Mouse (Mus musculus) spleen, embryonic (tissue): ENCODE measurements around the gene Adat2.

ENCODE experiments used
- CTCF ChIA-PET: fragments of 350-600 bp; sonication (Branson Sonifier 250); formaldehyde crosslinking; loops from one replicate; lab custom pipeline; 2022; lab: Charles Lee

Adat2 gene

GRCm38 (mm10) chr10:13552646-13553497, at the start of gene Adat2, which contains the start of gene Pex3:
TSS of gene Adat2 (plus strand) at chr10:13552894.
TSS of gene Pex3 (minus strand) at chr10:13553142.
- CTCF ChIA-PET, result interaction anchor here (0.6 kb wide), 1 partner anchor 463 kb away, joined by 3 read pairs; no protein-coding TSS in a partner anchor

- CTCF ChIA-PET, result no interaction called here
These were observed 30.8 kb upstream of the Adat2 start for GRCm38 (mm10) chr10:13521857-13522256.

DNA sequence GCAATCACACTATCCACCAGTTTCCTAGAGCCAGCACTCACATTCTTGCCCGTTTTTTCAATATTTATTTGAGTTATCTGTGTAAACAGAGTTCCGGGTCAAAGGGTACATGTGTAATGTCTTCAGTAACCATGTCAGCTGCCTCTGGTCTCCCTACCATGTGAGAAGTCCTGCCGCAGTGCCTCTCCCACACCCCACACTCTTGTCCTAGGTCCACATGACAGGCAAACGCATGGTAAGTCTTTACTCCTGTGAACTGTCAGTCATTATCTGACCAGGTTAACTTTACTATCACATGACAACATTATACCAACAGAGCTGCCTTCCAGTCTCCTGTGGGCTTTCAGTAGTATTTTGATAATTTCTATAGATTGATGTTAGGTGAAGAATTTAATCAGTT, 24.5 kb upstream of the Adat2 start:
- CTCF ChIA-PET, result no interaction called here

DNA sequence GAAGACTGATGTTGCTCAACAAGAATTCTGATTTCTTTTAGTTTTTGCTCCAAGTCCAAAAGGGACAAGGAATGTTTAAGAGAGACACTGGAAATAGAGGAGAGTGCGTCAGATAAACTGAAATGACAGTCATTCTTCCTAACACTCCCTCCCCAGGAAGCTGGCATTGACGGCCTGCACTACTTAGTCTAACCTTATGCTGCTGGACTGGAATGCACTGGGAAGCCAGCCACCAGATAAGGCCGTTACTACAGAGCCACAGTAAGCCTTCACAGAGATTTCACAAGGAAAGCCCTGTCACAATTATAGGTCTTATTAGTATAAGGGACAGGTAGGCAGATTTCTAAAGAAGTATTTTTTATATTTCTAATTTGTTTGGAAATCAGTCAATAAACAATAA, 17.9 kb upstream of the Adat2 start:
- CTCF ChIA-PET, result no interaction called here

GRCm38 (mm10) chr10:13536706-13537105, 16.0 kb upstream of the Adat2 start:
- CTCF ChIA-PET, result no interaction called here

DNA sequence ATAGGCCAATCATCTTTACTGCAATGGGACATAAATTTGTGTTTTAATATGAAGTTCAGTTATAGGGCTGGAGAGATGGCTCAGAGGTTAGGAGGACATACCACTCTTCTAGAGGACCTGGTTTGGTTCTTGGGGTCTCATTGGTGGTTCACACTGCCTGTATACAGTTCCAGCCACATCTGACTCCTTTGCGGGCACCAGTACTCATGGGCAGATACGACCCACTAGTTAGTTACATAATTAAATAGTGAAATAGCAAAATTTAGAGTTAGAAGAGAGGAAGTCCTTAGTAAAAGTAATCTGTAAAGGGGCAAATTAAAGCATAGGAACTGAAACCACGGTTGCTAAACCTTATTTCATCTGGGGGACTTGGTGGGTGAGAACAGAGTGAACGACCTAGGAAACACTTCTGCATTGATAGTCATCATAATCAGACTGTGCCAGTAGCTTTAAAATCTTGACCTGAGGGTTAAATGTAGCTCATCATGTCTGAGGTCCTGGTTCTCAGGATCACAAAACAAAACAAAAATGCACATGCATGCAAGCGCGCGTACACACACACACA, 12.8 kb upstream of the Adat2 start:
- CTCF ChIA-PET, result no interaction called here

DNA sequence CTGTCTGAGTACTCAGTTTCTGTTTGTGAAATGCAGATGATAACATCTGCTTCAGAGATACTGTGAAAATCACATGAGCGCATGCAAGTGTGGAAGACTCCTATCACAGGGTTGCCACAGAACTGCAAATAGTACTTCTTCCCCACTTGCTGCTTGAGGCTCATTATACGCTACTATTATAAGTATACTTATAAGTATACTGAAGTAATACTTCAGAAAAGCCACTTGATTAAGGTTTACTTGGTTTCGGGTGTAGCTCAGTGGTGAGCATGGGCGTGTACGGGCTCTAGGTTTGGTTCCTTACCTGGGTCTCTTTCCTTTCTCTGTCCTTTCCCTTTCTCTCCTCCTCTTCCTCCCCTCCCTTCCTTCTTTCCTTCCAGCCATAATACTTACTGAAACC, 11.0 kb upstream of the Adat2 start:
- CTCF ChIA-PET, result no interaction called here

- CTCF ChIA-PET, result interaction anchor here (0.6 kb wide), 3 partner anchors 21 to 1076 kb away, joined by 3 to 5 read pairs (median 3); no protein-coding TSS in a partner anchor
These were observed 848 bp downstream of the Adat2 start for GRCm38 (mm10) chr10:13553498-13553985.

DNA sequence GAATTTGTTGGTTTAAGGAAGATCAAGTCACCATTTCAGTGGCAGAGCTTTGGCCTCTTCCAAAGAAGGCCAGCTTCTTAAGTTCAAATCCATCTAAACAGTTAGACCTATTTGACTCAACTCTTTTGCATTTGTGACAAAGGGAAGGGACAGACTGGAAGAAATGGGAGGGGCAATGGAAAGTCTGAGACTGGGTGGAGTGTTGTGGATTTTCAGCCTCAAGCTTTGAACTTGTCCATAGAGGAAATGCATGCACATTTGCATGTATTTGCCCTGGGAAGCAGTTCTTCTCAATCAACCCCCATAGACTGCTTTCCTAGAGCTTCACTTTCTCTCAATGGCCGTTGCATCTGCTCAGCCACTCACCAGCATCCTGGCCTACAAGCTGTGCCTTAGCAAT, 1.6 kb downstream of the Adat2 start:
- CTCF ChIA-PET, result interaction anchor here (0.6 to 0.7 kb wide), 4 partner anchors 10 to 1076 kb away, joined by 3 to 8 read pairs (median 6); no protein-coding TSS in a partner anchor

DNA sequence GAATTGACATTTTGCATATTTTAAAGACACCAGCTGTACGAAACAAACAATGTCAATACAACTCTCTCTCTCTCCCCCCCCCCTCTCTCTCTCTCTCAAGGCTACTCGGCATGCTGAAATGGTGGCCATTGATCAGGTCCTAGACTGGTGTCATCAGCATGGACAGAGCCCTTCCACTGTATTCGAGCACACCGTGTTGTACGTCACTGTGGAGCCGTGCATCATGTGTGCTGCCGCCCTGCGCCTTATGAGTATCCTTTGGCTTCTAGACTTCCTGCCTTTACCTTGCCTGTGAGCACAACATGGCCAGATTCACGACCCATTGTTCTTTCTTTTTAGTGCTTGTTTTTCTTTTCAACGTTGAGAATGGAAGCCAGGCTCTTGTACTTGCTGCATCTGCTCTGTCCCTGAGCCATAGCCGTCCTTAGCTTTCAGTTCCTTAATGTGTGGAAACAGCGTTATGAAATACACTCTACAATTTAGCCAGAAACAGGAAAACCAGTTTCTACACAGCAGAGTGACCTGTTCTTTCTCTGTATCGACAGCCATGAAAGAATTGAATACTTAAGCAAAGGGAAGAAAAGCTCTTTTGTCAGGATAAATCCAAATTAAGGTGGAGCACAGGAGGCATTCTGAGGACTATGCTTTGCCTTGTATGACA, 7.5 kb downstream of the Adat2 start:
- CTCF ChIA-PET, result interaction anchor here (0.6 kb wide), 1 partner anchor 64 kb away, joined by 3 read pairs; no protein-coding TSS in a partner anchor

- CTCF ChIA-PET, result interaction anchor here (0.6 to 1.1 kb wide), 3 partner anchors 10 to 468 kb away, joined by 3 to 5 read pairs (median 4); no protein-coding TSS in a partner anchor
These were observed 11.8 kb downstream of the Adat2 start for GRCm38 (mm10) chr10:13564364-13565079.

GRCm38 (mm10) chr10:13565080-13565448, 12.4 kb downstream of the Adat2 start:
- CTCF ChIA-PET, result interaction anchor here (0.6 to 0.7 kb wide), 3 partner anchors 11 to 548 kb away, joined by 3 to 9 read pairs (median 5); no protein-coding TSS in a partner anchor

DNA sequence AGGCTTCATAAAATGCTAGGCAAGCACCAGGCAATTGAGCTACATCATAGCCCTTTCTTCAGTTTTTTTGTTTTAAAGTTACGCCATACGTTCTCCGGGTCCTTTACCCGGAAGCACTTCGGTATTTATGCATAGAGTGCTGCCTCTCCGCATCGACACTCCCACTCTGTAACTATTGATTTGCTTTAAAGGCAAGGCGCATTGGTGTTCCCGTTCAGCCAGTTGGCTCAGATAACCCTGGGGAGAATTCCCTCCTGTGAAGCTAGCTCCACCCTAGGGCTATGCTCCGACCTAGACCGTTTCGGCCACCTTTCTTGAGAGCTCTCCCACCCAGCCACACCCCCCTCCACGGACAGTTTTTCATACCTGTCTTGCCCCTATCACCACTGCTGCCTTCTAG, 13.7 kb downstream of the Adat2 start:
- CTCF ChIA-PET, result no interaction called here

DNA sequence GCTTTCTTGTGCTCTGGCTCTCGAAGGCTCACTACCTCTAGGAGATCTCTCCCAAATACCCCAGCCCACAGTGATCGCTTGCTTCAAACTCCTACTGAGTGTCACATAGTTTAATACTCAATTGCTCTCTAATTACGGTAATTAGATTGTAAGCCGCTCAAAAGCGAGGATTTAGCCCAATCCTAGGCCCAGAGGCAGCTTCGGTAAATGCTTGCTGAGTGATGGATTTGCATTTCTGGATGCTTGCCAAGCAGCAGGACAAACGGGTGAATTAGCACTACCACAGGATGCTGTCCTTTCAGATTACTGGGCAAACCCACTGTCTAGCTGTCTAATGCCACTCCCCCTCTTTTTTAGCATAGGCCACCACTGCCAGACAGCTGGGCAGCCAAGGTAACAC, 17.1 kb downstream of the Adat2 start:
- CTCF ChIA-PET, result no interaction called here

DNA sequence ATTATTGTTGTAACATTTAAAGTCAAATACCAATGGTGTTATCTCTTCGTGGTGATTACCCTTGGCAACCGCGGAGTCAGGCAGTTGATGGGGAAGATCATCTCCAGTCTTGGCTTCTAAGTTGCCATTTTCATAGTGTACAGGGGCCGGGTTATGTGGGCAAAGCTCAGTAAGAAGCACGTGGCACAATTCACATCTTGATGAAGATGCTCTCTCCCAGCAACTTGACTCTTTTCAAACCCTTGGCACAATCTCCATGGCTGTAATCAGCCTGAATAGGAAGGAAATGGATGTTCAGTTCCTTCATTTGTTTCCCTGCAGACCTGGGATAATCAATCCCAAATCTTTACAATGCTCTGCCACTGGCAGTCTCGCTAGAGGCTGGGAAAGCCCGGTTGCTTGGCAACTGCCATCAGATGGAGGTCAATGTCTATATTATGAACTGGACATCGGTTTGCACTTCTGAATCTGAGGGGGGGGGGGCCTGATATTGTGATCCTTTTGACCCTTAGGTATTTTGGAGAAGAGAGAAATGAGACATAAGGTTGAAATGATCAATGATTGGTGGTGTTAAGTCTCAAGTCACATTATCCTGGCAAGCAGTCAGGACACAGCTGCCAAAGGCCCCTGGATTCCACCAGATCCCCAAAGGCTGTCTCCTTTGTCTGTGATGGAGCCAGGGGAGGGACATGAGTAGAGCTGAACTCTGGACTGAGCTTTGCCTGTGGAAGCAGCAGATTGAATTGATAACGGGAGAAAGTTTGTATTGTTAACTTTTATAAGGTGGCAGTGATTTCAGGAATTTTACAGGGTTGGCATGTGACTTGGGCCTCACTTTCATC, 18.2 kb downstream of the Adat2 start:
- CTCF ChIA-PET, result no interaction called here

DNA sequence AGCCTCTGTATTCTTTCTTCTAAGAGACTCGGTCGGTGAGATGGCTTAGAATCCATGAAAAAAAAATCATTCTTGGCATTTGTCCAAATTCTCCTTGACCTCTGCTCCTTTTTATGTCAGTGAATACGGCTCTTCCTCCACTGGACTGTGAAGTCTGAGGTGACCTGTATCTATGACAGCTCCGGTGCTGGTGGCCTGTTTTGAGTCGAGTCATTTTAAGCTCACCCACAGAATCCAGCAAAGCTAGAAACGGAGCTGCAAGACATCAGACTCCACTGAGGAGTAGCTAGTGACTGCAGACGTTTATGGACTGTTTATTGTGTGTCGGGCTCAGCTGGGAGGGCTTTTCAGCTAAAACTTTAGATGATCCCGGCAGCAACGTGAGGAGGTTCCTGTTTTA, 19.3 kb downstream of the Adat2 start:
- CTCF ChIA-PET, result no interaction called here

DNA sequence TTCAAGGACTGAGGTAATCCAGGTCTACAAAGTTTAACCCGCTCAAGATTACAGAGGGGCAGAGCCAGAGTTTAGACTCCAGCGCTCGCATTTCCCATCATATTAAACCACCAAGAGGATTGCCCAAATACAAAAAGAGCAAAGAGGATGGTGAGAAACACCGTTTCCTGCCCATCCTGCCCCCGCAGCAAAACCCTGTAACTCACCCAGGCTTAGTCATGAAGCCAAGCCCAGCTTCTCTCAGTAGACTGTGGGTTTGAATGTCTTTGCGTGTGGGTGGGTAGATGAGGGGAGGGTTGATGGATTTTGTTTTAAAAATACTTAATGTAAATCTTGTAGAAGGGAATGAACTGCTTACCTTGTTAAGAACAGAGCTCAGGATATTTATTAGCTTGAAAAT, 19.7 kb downstream of the Adat2 start:
- CTCF ChIA-PET, result no interaction called here

GRCm38 (mm10) chr10:13577123-13577522, 24.4 kb downstream of the Adat2 start:
- CTCF ChIA-PET, result interaction anchor here (0.7 kb wide), 1 partner anchor 50 kb away, joined by 3 read pairs; no protein-coding TSS in a partner anchor

DNA sequence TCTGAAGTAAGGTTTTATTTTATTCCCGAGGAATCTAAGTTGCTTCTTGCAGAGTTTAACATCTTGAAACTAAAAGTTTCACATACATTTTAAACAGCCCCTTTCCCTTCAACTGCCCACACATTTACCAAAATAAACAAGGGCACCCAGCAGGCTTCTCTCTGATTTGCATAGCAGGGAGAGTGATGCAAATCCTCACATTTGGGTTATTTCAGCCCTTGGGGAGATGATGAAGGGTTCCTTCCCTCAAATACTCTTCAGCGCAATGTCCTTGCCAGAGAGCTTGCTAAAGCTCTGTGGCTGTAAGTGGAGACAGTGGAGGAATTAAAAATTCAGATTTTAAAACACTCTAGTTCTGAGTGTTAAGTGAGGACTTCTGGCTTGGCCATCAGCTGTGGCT, 35.2 kb downstream of the Adat2 start:
- CTCF ChIA-PET, result no interaction called here

GRCm38 (mm10) chr10:13592196-13592595, 39.5 kb downstream of the Adat2 start:
- CTCF ChIA-PET, result no interaction called here
